Mouse (Mus musculus) heart, adult 11 months (tissue): ENCODE data around the gene Obscn.
A peak's percentile ranks its signal among the peaks of the same experiment; 100 is the strongest.
"Not testable (repeated sequence)": the region's sequence is repeated elsewhere in the genome, so short reads cannot be mapped to it uniquely, and the experiment has no call there.

Experiments used
- DNase-seq: peaks from one replicate; pipeline ENCODE4 v3.0.0; 2022

The Obscn gene

GRCm38 (mm10) chr11:58958536-58958935 is 177.7 kb downstream of the Obscn start:
- DNase-seq: peak; percentile 67

- DNase-seq: peak; percentile 86
Measured at GRCm38 (mm10) chr11:58957226-58957914, 178.8 kb downstream of the Obscn start.

GRCm38 (mm10) chr11:58955868-58956257 is 180.3 kb downstream of the Obscn start:
- peak; percentile 28 for DNase-seq

DNA sequence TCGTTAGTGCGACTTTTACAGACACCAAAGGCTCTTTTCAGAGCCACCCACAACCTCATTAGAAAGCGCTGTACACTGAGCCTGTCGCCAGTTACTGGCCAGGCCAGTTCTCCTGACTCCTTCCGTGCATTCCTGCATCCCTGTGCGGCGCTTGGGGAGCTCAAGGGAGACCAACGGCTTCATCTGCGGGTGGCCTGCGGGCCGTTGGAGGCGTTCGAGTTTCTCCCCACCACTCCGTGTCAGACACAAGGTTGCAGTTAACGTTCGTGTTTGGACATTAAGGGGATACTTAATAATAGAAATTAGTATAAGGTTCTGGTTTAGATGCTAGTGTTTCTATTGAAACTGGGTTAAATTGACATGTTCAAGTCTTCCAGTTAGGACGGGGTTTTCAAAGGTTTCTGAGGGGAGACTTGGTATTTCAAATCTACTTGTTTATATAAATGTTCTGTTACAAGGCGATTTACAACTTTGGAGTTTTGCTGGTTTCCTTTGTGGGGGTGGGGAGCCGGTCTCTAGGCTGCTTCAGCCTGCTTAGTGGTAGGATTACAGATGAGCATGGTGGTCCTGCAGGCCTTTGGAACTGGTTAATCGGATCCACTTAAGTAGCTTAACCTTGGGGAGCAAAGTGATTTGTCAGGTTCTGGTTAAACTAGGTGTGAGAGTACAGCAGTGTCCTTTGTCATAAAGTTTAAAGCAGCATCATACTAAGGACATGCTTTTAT is 180.9 kb downstream of the Obscn start:
- no peak for DNase-seq

- peak; percentile 99 for DNase-seq
Measured at GRCm38 (mm10) chr11:58954420-58955142, 181.6 kb downstream of the Obscn start, which contains the start of the genes Hist3h2a and Trim17. TSS of gene Hist3h2a (plus strand) at chr11:58954685. TSS of gene Trim17 (plus strand) at chr11:58954685.

GRCm38 (mm10) chr11:58954170-58954419 is 182.1 kb downstream of the Obscn start:
- DNase-seq: not testable (repeated sequence)

- DNase-seq: no peak
Measured at GRCm38 (mm10) chr11:58953351-58954169, 182.6 kb downstream of the Obscn start.

GRCm38 (mm10) chr11:58951210-58951609 is 185.0 kb downstream of the Obscn start:
- DNase-seq: no peak

DNA sequence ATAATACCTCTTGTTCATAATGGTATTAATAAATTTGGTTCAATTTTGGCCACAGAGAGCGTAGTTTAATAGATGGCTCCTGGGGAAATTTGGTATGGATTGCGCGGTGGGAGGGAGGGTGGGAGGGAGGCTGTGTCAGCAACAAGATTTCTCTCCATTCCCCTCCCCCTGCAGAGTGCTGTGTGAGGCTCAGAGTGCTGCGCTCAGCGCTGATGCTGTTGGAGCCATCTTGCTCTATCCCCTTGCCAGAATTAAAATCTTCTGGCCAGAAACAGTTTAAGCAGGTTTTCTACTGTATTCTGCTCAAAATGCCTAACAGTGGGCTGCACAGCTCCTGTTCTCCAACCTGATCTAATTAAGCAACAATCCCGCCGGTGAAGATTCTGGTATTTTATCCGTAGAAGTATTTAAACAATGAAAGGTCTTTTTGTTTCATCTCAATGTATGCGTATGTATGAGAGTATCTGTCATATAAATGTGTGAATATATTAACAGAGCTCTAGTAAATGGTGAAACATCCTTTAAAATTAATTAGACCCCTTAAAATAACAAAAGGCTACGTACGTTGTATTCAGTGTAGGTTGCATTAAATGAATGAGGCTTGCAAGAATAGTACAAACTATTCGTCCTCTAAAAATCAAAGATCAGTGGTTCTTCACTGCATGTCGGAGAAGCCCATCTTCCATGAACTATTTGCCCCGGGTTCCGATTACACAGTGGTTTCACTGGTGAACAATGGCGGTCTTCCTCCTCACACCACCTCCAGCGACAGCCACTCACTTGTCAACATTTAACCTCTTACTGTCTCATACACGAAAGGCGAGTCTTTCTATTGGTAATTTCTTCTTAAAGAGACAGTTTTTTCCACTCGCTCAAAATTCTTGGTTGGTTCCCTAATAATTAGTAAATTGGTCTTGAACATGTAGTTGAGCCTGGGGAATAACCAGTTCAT is 186.4 kb downstream of the Obscn start:
- no peak for DNase-seq

DNA sequence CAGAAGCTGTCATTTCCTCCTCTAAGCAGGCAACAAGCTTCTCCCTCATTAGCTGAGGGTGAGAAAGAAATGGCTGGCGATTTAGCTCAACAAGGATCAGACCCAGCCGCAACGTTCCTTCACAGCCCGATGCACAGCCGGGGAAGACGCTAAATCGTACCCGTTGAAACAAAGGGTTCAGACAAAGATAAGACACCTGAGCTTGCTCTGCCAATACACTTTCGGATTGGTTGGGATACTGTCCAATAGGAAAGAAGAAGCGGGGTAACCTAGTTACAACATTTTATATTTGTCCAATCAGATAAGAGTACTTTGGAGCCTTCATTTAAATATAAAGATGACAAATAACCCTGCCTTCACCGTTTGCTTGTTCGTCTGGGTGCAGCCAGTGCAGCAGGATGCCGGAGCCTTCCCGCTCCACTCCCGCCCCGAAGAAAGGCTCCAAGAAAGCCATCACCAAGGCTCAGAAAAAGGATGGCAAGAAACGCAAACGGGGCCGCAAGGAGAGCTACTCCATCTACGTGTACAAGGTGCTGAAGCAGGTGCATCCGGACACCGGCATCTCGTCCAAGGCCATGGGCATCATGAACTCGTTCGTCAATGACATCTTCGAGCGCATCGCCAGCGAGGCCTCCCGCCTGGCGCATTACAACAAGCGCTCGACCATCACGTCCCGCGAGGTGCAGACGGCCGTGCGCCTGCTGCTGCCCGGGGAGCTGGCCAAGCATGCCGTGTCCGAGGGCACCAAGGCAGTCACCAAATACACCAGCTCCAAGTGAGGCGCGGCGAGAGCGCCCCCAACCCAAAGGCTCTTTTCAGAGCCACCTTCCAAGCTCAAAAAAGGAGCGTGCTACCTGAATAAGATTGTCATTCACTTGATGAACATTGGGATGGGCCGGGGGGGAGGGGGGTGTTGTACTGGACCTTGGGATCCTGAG is 187.4 kb downstream of the Obscn start, which contains the start of gene Hist3h2ba:
Gene Hist3h2ba (plus strand): TSS at position 379 of the 938 bp plus-strand sequence.
- peak; percentile 97 for DNase-seq

DNA sequence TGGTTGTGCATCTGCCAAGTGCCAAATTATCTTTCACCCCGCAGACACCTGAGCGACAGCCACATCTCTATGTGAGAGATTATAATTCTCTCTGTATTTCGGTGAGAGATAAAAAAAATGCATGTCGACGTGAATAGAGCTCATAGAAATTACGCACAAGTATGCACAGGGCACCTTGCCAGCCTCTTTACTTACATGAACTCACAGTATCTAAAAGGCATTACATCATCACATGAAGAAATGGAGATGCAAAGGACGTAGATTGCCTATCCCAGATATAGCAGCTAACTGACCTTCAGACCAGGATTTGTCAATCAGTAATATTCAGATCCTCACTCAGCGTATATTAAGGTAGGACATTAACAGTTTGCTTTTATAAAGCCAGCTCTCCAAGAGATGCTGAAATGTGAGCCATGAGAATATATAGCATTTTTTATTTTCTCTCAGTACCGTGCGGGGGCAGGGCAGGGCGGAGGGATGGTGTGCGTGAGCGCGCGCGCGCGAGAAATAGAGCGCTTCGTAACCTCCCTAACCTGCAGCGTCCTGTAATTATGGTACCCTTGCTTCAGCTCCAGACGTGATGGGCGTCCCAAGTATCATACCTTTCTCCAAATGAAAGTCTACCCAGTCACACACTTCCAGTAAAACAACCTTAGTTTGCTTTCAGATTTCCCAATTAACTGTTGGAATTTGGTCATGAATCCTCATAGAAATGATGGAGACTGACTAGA is 188.2 kb downstream of the Obscn start:
- DNase-seq: no peak

DNA sequence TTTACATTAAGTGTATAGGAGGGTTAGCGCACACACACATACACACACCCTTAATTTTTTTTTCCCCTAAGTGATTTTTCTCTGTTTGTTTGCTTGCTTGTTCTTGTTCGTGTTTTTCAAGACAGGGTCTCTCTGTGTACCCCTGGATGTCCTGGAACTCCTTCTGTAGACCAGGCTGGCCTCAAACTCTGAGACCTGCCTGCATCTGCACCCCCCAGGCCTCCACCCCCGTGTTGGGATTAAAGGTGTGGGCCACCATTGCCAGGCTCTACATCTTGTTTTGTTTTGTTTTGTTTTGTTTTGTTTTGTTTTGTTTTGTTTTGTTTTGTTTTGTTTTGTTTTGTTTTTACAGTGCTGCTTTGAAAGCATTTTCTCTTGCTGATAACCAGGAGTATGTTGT is 188.9 kb downstream of the Obscn start:
- DNase-seq: no peak
